Mouse (Mus musculus) ZHBTc4 (cell line): ENCODE measurements around the gene Nell2.

Source experiments
- DNase-seq: peaks from one replicate; pipeline ENCODE4 v3.0.0-alpha.2; 2011; ENCODE audit warnings: low read depth, low spot score

Gene Nell2

GRCm38 (mm10) chr15:95354806-95355205 lies 173.6 kb downstream of the Nell2 start:
- no peak for DNase-seq

- peak; percentile 4 for DNase-seq
Observed at GRCm38 (mm10) chr15:95334323-95335296, 193.7 kb downstream of the Nell2 start.

- DNase-seq, result no peak
Observed at GRCm38 (mm10) chr15:95333229-95333628, 195.1 kb downstream of the Nell2 start.

GRCm38 (mm10) chr15:95330926-95331325 lies 197.4 kb downstream of the Nell2 start:
- no peak for DNase-seq

- no peak for DNase-seq
Observed at GRCm38 (mm10) chr15:95322744-95323143, 205.6 kb downstream of the Nell2 start.

- no peak for DNase-seq
Observed at GRCm38 (mm10) chr15:95316626-95317025, 211.7 kb downstream of the Nell2 start.

- DNase-seq, result no peak
Observed at GRCm38 (mm10) chr15:95314808-95315145, 213.6 kb downstream of the Nell2 start.

GRCm38 (mm10) chr15:95314121-95314807 lies 214.1 kb downstream of the Nell2 start:
- no peak for DNase-seq

GRCm38 (mm10) chr15:95313286-95313685 lies 215.1 kb downstream of the Nell2 start:
- no peak for DNase-seq

- no peak for DNase-seq
Observed at GRCm38 (mm10) chr15:95304102-95304501, 224.3 kb downstream of the Nell2 start.

GRCm38 (mm10) chr15:95296561-95296960 lies 231.8 kb downstream of the Nell2 start:
- DNase-seq, result no peak

- peak; percentile 14 for DNase-seq
Observed at GRCm38 (mm10) chr15:95289047-95289446, 239.3 kb downstream of the Nell2 start.

GRCm38 (mm10) chr15:95285199-95285598 lies 243.2 kb downstream of the Nell2 start:
- no peak for DNase-seq

GRCm38 (mm10) chr15:95280986-95281385 lies 247.4 kb downstream of the Nell2 start:
- no peak for DNase-seq

- DNase-seq, result no peak
Observed at GRCm38 (mm10) chr15:95278001-95278400, 250.4 kb downstream of the Nell2 start.

GRCm38 (mm10) chr15:95276556-95276955 lies 251.8 kb downstream of the Nell2 start:
- DNase-seq, result no peak

- DNase-seq, result no peak
Observed at GRCm38 (mm10) chr15:95275553-95275952, 252.8 kb downstream of the Nell2 start.

GRCm38 (mm10) chr15:95273236-95273635 lies 255.1 kb downstream of the Nell2 start:
- DNase-seq, result no peak

- no peak for DNase-seq
Observed at GRCm38 (mm10) chr15:95272167-95272566, 256.2 kb downstream of the Nell2 start.

- no peak for DNase-seq
Observed at GRCm38 (mm10) chr15:95259671-95260450, 268.5 kb downstream of the Nell2 start.

GRCm38 (mm10) chr15:95257131-95257530 lies 271.2 kb downstream of the Nell2 start:
- DNase-seq, result no peak

GRCm38 (mm10) chr15:95245516-95245915 lies 282.8 kb downstream of the Nell2 start:
- no peak for DNase-seq
